Mouse (Mus musculus): Measurements from ENCODE around the gene Mctp1.

The Mctp1 gene

GRCm38 (mm10) chr13:76801126-76801632 lies 416.8 kb downstream of the Mctp1 start:
- ChIA-PET CTCF (no interaction called here), POLR2A (no interaction called here)

DNA sequence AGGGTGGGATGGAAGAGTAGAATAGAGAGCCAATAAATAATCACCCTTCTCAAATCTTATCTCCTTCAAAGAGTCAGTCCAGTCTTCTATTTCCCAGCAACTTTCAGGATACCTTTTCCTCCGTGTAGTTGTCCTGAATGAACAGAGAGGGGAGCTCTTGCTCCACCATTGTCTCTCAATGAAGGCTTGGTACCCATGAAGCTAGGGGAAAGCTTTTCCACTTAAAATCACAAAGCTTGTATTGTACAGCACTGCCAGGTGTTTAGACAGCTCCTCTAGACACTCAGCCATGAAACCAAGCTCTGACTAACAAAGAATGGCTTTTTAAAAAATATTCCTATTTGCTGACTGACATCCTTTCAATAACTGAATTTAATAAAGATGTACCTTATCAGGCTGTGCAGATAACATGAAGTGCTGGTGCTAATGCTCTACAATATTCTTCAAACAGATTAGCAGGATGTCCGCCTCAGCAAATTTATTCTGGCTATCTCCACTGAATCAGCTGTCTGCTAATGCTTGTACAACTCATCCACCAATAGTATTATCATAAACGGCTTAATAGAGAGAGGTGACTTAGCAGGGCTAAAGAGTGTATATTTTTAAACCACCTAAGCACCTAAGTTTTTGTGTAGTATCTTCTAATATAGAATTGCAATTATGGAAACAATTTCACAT lies 417.9 kb downstream of the Mctp1 start:
- ChIA-PET CTCF (interaction anchor here in 2 of 4 experiments (0.6 to 1.0 kb wide), 3 partner anchors 9 to 43 kb away, joined by 3 to 4 read pairs (median 3); no protein-coding TSS in a partner anchor), POLR2A (no interaction called here)

GRCm38 (mm10) chr13:76802926-76803325 lies 418.6 kb downstream of the Mctp1 start:
- ChIA-PET CTCF (no interaction called here), POLR2A (no interaction called here)

DNA sequence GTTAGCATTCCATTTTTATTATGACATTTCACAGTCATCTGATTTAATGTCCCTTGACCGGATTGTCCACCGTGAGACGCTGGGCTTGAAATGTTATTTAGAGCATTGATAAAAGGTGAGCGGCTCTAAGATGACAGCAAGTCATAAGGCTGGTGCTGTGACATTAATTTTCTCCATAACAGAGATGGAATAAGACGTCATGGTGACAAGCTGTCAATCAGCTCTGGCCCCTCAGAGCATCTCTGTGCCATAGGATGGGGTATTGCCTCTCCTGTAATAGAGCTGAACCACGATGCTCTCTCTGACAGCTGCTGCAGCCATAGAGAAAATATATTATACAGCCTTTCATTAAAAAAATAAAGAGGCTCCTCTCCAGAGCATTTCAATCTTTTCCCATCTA lies 419.5 kb downstream of the Mctp1 start:
- ChIA-PET POLR2A (no interaction called here), CTCF (no interaction called here)

DNA sequence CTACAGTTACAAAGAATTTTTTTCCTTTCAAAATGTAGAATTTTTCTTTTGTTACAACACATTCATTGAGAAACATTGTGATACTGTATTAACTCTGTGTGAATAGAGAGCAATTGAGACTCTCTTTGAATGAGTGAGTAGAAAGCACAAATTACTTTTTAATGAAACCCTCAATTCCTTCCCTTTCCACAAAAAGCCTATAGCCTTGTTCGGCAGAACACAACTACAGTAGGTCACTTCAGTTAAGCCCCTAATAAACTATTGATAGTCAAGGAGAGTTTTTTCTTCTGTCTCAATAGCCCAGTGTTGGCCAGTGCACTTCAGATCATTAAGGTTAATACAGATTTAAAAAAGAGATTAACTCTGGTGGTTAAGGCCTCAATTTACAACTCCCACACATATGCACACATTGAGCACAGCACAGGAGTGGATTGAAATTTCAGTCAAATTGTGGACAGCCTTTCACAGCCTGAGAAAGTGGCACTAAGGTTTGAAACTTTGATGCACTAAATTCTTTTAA lies 424.6 kb downstream of the Mctp1 start:
- POLR2A ChIA-PET, result no interaction called here

DNA sequence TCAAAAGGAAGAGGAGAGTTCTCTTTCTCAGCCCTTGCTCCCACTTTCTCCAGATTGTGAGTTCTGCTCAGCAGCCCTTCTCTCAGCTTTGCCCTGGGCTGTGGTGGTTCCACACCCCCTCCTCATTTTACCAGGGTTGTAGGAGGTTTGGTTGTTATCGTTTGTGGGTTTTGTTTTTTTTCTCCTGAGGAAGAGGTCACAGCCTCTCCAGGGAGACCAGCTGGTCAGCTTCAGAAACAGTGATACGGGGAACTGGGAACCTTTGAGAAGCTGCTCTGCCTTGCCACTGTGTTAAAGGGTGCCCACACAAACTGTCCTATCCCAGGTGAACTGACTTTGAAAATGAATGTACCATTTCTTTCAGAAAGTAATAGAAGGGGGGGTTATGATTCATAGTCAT lies 425.5 kb downstream of the Mctp1 start:
- ChIA-PET CTCF (no interaction called here), POLR2A (no interaction called here)

More for the DNA sequence above, 424.6 kb downstream of the Mctp1 start:
- CTCF ChIA-PET, result no interaction called here

DNA sequence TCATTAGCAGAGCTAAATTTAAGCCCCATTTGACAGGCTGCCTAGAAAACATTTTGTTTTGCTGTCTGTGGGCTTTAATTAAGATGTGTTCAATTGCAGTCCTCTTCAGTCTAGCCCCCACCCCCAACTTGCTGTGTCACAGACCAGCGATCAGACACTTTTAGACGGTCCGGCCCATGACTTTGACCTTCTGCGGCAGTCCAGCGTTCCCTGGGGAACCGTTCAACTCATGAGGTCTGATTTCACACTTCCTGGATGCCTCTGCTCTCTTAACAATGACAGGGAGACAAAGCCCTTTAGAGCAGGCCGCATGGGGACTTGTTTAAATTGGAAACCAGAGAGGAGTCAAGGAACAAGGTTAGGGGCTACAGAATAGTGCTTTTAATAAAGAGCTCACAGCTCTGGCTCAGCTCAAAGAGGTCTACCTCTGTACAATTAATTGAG lies 426.2 kb downstream of the Mctp1 start:
- ChIA-PET POLR2A (interaction anchor here in 1 of 4 experiments (0.6 kb wide), 1 partner anchor 1028 kb away, joined by 4 read pairs; no protein-coding TSS in a partner anchor), CTCF (interaction anchor here in 1 of 4 experiments (1.1 kb wide), 1 partner anchor 8 kb away, joined by 3 read pairs; no protein-coding TSS in a partner anchor)

DNA sequence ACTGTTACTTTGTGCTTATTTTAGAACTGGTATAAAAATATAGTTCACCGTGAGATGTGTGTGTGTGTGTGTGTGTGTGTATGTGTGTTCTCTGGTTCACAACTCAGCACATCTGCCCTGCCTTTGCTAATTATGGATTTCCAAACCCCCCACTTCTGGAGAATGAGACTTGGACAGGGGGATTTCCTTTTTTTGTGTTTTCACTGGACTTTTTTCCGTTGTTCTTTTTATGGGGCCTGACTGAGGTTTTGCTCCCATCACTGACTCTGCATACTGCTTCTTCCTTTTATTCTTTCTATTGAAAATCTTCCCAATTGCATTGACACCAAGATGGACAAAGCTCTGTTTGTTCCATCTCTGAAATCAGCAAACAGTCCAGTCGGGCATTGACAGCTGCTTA lies 438.7 kb downstream of the Mctp1 start:
- ChIA-PET CTCF (no interaction called here), POLR2A (no interaction called here)

DNA sequence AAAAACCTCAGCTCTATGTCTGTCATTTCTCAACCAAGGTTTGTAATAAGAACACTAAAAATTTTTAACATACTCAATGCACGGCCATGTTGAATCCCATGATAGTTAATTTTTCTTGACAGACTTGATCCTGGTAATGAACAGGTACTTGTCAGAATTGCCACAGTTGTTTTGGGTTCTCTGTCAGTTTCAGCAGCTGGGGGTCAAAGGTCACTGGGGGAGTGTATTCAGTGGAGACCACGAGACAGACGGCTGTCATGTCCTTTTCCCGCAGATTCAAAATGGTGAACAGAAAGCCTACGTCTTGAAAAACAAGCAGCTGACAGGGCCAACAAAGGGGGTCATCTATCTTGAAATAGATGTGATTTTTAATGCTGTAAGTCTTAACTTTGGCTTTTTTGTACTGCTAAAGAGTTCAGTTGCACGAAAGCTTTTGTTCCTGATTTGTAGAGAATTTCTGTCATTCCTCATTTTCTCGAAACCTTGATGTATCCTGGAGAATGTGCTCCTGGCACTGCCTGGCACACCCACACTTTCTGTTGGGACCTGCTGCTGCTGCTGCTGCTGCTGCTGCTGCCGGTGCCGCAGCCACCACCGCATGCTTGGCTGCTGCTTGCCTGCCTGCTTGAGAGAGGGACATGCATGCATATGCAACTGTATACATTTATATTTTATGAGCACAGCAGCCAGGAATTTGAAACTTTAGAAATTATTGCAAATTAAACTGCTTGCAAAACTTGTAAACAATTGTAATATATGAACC lies 440.8 kb downstream of the Mctp1 start:
- POLR2A ChIA-PET, result no interaction called here

GRCm38 (mm10) chr13:76827738-76828137 lies 443.4 kb downstream of the Mctp1 start:
- ChIA-PET POLR2A (no interaction called here), CTCF (no interaction called here)

More for the DNA sequence above, 440.8 kb downstream of the Mctp1 start:
- CTCF ChIA-PET, result no interaction called here

GRCm38 (mm10) chr13:76838031-76838430 lies 453.7 kb downstream of the Mctp1 start:
- CTCF ChIA-PET, result no interaction called here
- POLR2A ChIA-PET, result interaction anchor here in 1 of 4 experiments (0.7 kb wide), 1 partner anchor 741 kb away, joined by 4 read pairs; no protein-coding TSS in a partner anchor

GRCm38 (mm10) chr13:76840712-76841111 lies 456.4 kb downstream of the Mctp1 start:
- CTCF ChIA-PET, result no interaction called here
- POLR2A ChIA-PET, result no interaction called here

GRCm38 (mm10) chr13:76844629-76845255 lies 460.4 kb downstream of the Mctp1 start:
- CTCF ChIA-PET, result interaction anchor here in 3 of 4 experiments (0.6 to 1.4 kb wide), 7 partner anchors 10 to 1350 kb away, joined by 3 to 6 read pairs (median 3); no protein-coding TSS in a partner anchor

DNA sequence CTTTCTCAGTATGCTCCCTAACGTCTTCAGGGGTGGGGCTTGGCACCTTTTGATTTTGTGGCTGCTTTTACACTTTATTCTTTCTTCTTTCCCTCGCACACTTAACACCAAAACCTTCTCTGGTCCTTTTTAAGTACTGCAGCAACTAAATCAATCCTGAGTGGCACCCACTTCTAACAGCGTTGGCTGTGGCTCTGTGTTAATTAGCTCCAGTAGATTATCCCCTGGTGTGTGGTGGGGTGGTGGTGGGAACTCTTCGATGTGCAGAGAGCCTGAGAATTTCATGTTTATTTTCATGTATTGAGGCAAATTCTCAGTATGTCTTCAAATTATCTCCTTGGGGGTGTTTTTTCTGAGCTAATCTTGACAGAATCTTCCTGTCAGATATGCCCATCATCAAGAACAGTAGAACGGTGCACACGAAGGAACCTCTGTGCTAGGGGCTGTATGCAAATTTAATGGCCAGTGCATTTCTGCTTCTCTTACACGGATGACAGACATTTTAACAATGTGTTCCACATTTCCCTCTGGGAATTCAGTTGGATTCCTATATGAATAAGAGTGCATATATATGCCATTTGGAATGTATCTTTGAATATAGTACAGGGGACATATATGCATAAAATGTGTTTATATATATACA lies 466.2 kb downstream of the Mctp1 start:
- CTCF ChIA-PET, result no interaction called here
- POLR2A ChIA-PET, result no interaction called here

More at GRCm38 (mm10) chr13:76844629-76845255, 460.4 kb downstream of the Mctp1 start:
- POLR2A ChIA-PET, result interaction anchor here in 1 of 4 experiments (0.5 kb wide), 1 partner anchor 1125 kb away, joined by 3 read pairs; no protein-coding TSS in a partner anchor

GRCm38 (mm10) chr13:76854306-76854705 lies 470.0 kb downstream of the Mctp1 start:
- ChIA-PET POLR2A (no interaction called here), CTCF (no interaction called here)

- CTCF ChIA-PET, result no interaction called here
- POLR2A ChIA-PET, result no interaction called here
Measured at GRCm38 (mm10) chr13:76855021-76855420, 470.7 kb downstream of the Mctp1 start.

- ChIA-PET POLR2A (no interaction called here), CTCF (no interaction called here)
Measured at GRCm38 (mm10) chr13:76857024-76857423, 472.7 kb downstream of the Mctp1 start.

DNA sequence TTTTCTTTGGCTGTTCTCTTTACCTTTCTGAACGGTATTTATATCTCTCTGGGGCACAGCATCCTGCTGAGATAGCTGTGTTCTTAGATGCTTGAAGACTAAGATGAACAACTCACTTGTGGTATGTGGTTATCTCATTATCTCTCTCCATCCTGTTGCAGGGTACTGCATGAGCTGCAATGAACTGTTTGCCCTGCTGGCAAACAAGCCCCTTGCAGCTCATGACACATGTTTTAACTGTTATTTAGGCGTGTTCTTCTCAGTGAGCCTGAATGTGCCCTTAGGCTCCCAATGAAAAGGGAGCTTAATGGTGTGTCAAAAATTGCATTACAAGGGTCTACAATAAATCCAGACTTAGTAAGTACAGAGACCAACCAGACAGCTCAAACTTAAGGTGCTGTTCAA lies 473.7 kb downstream of the Mctp1 start:
- ChIA-PET CTCF (interaction anchor here in 1 of 4 experiments (0.9 kb wide), 1 partner anchor 9 kb away, joined by 3 read pairs; no protein-coding TSS in a partner anchor), POLR2A (no interaction called here)

DNA sequence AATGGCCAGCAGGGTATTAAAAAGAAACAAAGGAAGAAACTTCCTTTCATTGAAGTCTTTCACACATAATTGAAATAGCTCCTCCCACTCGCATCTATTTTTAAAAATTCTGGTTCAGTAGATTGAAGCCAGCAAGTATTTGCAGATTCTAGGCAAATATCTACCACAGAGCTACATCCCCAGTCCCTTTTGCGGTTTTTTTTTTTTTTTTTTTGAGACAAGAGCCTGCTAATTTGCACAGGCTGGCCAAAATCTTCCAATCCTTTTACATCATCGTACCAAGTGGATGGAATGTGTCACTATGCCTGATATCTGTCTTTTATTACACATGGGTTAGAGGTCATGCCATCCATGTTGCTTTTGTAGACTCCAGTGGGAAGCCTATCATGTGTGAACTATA lies 486.0 kb downstream of the Mctp1 start:
- ChIA-PET POLR2A (interaction anchor here in 1 of 4 experiments (0.7 kb wide), 1 partner anchor 1327 kb away, joined by 5 read pairs; no protein-coding TSS in a partner anchor), CTCF (no interaction called here)
